Mouse (Mus musculus) lung, postnatal 0 days (tissue): Measurements from ENCODE around the gene Dysf.

ENCODE experiments used
- CTCF ChIP-seq: IDR thresholded peaks from 2 replicates; pipeline ENCODE4 v1.5.1; 2016; ENCODE audit warnings: antibody characterized with exemption, mild to moderate bottlenecking
- EP300 ChIP-seq: IDR thresholded peaks from 2 replicates; pipeline ENCODE4 v1.6.1; 2016; ENCODE audit warnings: antibody characterized with exemption, mild to moderate bottlenecking, control low read depth

DNA sequence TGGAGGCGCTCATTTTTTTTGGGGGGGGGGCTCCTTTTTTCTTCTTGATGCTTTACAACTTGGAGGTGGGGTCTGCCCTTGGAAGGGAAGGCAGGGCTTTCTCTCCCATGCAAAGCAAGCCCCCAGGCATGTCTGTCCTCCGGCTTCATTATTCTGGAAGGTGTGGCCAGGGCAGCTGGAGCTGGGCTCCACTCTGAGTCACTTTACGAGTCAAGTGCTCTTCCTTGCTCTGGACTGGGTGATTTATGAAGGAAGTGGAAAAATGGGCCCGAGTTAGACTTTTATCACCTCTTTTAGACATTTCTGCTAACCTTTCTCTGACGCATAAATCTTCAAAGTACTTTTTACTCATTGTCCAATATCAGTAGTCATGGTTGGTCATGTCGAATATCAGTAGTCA, 61.9 kb downstream of the Dysf start:
- no peak for TF ChIP-seq CTCF
- no peak for TF ChIP-seq EP300
